Mouse (Mus musculus): ENCODE measurements at regions not wholly inside any gene's neighbourhood (a gene's known extent, or its start where the extent isn't known, plus 50 kb on each side); places are given as distances from the start of the nearest gene placed in this dataset.
"Not testable (repeated sequence)": the region's sequence is repeated elsewhere in the genome, so short reads cannot be mapped to it uniquely, and the experiment has no call there.

DNA sequence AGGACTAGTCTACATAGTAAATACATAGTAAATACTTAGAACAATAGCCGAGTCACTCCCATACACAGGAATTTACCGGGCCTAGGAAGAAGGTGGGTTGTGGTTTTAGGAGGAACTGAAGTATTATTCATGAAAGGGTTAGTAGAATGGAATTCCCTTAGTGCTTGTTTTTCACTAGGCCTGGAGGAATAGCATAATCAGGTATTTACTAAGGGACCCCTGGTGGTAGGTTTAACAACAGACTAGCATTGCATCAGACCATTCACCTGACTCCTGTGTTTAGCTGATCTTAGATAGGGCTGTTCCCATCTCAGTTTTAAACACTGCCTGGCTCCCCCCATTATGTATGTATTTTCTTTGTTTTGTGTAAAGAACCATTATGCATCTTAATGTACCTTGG is 339.0 kb downstream of the Dync2h1 start:
- not testable (repeated sequence) for DNase-seq (ENCODE audit: low spot score)

DNA sequence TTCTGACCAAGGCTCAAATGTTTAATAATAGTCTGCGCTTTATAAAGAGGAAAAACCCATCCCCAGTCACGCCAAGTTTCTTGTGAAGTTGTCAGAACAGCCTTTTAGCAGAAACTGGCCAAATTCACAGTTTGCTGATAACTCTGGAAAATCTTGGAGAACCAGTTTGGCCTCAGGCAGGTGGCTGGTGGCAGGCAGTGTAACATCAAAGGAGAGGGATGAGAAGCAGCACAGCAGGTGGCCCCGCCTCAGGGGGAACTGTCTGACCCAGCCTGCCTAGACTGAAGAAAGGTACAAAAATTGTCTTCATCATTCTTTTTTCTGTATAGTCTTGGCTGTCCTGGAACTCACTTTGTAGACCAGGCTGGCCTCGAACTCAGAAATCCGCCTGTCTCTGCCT is 349.3 kb downstream of the Dync2h1 start:
- DNase-seq (ENCODE audit: low spot score): not testable (repeated sequence)

DNA sequence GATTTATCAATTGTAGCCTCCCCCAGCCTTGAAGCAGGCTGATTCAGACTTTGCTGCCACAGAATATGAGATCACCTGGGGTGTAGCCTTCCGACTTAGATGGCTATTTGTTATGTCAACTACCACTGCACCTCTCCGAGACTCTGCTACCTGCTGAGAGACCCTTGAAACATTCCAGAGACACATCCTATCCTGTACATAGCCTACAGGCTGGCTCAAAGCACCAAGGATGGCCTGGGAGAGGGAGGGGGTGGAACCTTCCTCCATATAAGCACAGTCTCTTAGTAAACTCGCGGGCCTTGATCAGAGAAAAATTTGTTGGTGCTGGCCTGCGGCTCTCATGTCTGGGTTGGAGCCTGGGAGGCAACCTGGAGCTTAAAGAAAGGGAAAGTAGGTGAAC is 349.8 kb downstream of the Dync2h1 start:
- no peak for DNase-seq (ENCODE audit: low spot score)

DNA sequence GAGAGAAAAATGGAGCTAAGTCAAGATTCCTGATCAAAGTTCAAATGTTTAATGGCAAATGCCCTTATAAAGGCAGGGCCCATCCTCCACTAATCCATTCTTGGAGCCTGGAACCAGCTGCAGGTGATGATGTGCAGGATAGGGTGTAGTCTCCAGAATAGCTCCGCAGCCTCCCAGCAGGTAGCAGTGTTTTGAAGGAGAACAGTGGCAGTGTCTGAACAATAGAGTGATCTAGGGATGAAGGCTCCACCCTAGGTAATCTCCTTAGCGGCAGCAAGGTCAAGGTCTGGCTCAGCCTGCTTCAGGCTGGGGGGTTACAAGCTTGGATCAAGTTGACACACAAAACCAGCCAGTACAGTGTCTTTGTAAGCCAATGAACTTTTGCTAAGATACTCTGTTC is 351.4 kb downstream of the Dync2h1 start:
- no peak for DNase-seq (ENCODE audit: low spot score)

DNA sequence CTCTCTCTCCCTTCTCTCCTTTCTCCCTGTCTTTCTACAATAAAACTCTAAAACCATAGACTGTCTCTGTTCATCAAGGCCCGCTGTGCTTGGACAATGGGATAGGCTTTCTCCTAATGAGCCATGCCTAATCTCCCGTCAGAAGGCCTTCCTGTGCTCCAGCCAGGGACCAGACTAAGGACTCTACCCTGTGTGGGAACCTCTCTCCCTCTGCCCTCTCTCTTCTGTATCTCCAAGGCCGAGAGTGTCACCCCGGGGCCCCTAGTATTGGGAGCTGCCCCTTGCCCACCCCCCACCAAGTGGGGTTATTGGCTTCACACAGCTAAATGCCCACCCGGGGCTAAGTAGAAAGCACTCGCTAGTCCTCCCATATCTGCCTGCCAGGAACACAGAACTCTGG is 352.6 kb downstream of the Dync2h1 start:
- DNase-seq (ENCODE audit: low spot score): not testable (repeated sequence)

DNA sequence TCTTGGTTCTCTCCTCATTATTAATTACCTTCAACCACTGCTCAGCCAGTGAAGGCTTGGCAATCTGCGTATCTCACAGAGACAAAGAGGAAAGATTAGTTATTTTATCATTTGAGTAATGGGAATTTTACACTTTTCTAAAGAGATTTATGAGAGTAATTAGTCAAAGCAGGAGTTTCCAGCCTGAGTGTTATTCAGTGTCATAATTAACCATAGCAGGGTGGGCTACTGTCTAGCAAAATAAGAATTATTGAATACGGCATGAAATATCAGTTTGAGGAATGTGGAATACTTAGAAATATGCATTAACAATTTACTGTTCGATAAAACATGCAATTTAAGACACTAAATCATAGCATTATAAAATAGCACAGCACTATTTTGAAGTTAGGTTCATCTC is 357.7 kb downstream of the Dync2h1 start:
- no peak for DNase-seq (ENCODE audit: low spot score)

DNA sequence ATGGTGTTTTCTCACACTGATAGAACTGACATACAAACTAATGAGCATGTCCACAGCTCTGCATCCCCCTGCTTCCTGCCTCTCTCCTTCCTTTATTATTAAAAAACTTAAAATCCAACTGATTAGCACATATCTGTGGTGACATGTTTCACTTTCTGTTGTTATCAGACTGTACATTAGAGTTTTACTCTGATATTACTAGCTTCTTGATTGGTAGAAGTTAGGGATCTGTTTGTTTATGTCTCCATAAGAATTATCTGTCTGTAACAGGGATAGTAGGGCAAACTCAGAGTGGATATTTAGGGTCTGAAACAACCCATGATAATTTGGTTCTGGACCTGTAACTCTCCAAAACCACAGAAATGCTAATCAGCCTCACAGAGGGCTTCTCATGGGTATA is 358.6 kb downstream of the Dync2h1 start:
- no peak for DNase-seq (ENCODE audit: low spot score)

DNA sequence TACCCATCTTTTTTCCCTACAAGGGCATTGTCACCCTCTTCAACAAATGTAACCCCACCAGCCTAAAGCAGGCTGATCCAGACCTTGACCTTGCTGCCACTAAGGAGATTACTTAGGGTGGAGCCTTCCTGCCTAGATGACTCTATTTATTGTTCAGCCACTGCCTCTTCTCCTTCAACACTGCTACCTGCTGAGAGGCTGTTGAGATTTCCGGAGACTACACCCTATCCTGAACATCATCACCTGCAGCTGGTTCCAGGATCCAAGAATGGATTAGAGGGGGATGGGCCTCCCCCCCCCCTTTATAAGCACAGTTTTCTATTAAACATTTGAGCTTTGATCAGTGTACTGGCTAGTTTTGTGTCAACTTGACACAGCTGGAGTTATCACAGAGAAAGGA is 360.3 kb downstream of the Dync2h1 start:
- DNase-seq (ENCODE audit: low spot score): not testable (repeated sequence)

DNA sequence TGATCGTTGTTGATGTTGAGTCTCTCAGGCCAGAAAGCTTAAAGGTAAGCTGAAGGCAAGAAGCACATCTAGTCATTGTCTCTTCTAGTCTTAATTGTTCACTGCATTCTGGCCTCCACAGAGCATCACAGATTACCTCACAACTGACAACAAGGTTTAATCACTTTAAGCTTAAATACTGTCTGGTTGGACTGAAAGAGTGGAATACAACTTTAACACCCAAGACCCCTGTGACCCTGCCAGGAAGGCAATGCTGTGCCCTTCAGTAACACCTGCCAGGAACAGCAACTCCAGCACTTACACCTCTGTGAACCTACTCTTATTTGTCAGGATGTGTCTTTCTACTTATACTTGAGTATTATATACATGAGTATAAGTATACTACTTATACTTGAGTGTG is 360.7 kb downstream of the Dync2h1 start:
- DNase-seq (ENCODE audit: low spot score): no peak

DNA sequence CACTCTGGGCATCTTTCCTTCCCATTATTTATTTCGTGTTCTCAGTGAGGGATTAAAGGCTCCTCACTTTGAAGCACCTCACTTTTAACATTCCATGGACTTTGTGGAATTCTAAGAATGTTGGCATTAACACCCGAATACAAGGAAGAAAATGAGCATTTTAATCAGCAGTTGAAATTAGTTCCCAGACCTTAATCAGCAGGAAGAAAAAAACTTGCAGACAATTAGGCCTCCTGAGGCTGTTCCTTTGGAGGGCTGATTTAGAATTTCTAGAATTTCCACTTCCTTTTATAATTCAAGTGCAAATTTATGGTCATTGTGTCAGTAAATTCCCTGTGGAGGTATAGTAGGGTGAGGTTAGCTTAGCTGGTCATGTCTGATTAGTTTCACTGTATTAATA is 407.6 kb downstream of the Dync2h1 start:
- DNase-seq (ENCODE audit: low spot score): no peak

DNA sequence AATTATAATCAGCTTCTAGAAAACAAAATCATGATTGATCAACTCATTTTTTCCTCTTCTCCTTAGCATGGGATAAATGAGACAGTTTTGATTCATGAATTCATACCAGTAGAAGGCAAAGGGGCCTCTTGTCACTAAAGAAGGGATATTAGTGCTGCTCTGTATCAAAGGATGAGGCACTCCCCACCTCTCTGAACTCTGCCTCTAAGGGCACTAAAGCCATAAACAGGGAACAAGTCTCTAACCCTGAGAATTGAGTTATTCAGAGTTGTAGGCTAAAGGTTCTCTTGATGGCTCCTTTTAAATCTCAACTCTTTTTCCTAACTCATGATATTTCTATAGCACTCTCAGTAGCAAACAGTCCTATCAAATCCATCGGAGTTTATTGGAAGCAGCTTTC is 442.8 kb downstream of the Dync2h1 start:
- no peak for DNase-seq (ENCODE audit: low spot score)

DNA sequence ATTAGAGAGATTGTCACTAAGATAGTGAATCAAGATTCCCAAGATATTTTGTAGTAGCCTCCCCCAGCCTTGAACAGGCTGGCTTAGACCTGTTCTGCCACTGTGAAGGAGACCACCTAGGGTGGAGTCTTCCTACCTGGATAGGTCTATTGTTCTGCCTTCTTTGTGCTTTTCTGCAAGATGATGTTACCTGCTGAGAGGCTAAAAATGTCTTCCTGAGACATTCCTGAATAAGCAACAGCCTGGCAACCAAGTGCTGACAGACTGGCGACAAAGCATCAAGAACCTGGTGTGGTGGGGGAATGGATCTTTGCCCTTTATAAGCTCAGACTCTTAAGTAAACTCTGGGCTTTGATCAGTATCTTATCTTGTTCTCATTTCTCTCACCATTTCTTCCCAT is 447.8 kb downstream of the Dync2h1 start:
- DNase-seq (ENCODE audit: low spot score): no peak

DNA sequence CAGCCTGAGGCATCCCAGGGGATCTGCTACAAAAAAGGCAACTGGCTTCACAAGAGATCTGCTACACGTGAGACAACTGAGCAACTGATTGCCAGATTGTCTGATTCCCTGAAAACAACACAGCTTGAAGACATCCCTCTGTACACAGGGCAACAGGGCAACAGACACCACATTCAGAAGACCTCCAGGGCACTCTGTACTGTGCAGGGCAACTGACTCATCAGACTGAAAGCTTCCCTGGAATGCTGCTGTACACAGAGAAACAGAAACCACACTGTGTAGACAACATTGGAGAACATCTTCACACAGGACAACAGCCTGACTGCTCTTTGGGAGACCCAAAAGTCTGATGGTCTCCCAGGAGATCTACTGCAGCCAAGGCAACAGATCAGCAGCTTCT is 456.8 kb upstream of the Ddi1 start:
- no peak for DNase-seq (ENCODE audit: low spot score)

DNA sequence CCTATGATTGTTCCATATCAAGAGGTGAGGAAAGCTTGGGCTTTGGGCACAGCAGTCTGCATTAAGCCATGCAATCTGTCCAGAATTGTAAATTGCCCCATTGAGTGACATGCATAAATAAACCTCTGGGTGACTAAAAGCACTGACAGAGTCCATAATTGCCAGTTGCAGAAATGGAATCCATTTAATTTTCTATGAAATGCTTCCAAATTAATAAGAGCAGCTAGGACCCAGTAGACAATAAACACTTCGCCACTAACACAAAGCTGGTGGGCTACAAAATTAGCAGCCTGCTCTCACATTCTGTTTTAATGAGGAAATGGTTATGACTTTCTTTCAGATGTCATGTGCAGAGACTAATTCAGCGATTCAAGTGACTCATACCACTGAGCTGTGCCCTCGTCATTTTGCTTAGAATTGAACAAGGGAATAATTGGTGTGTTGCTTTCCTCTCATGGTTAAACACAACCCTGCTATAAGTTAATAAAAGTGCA is 407.6 kb upstream of the Ddi1 start:
- no peak for DNase-seq (ENCODE audit: low spot score)

DNA sequence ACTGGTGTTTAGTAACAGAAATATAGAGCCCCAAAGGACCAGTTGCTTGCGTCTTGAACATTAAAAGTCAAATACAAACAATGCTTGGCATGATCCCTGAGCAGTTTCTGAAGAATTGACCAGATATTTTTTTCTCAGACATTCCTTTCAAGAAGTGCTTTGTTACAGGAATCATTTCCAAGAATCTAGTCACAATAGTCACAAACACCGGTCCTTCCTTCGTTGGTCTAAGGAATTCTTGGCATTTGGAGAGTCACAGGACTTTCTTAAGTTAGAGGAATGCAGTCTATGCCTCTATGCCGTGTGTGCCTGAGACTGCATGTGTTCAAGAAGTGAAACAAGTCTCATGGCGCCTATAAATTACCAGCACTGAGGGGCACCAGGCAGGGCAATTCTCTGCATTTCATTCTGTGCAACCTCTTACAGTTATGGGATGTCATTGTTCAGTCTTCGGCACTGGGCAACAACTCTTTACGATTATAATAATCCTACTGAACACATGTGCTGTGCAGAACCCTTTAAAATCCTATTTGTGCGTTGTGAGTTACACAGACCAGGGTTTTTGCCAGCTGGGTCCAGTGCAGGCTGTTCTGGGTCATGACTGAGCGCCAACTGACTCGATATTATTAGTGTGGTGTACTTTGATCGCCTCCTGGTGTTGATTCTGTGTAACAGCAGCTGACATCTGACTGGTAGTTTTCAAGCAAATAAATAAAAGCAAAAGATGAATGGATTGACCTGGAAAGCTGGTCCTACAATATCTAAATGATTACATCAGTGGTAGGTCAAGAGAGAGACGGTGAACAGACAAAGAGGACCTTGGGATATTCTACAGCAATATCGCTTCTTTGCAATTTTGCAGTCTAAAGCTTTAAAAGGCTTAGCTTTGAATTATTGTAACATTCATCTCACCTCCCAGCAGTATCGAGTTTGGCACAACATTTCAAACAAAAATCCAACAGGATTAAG is 398.6 kb upstream of the Ddi1 start:
- DNase-seq (ENCODE audit: low spot score): peak; percentile 84

DNA sequence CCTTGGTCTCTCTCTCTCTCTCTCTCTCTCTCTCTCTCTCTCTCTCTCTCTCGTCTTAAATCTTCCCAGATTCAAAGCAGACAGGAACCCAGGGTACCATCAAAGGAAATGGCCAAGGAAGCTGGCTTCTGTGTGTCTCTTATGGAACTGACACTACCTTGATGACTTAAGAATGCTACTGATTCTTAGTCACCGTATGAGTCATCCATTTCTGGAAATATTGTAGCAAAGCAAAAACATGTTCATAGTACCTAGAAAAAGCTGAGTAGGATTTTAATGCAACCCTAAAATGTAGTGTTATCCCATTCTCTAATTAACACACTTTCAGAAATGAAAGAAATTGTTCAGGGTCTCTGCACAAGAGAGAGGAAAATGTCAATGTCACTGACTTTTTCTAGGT is 396.0 kb upstream of the Ddi1 start:
- no peak for DNase-seq (ENCODE audit: low spot score)

DNA sequence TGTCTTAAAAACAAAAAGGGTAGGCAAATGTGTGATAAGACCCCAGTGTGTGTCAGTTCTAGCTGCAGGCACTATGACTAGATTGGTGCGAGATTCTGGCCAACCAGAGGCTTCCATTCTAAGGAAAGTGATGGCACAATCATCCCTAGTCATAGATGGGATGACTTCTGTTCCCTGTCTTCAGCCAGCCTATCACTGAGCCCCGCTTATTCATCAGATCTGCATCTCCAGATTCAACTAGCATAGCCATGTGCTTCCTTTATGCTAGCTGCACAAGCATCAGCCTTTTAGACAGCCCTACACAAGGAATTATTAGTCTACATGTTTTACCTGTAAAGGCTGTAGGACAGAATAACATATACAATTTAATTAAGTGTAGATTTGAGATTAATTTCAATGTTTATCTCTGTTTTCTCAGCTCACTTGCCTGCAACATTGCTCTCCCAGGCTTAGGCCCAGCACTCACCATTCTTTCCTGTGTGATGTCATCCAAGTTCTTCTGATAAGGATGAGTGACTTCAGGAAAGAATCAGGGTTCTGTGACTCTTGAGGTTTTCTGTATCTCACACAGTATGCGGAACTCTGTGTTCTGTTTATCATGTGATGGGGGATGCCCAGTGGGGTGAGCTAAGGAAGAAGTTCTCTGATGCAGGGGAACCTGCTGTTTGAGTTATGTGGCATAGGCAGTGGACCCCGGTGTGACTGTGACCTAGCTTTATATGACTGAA is 382.8 kb upstream of the Ddi1 start:
- DNase-seq (ENCODE audit: low spot score): no peak

DNA sequence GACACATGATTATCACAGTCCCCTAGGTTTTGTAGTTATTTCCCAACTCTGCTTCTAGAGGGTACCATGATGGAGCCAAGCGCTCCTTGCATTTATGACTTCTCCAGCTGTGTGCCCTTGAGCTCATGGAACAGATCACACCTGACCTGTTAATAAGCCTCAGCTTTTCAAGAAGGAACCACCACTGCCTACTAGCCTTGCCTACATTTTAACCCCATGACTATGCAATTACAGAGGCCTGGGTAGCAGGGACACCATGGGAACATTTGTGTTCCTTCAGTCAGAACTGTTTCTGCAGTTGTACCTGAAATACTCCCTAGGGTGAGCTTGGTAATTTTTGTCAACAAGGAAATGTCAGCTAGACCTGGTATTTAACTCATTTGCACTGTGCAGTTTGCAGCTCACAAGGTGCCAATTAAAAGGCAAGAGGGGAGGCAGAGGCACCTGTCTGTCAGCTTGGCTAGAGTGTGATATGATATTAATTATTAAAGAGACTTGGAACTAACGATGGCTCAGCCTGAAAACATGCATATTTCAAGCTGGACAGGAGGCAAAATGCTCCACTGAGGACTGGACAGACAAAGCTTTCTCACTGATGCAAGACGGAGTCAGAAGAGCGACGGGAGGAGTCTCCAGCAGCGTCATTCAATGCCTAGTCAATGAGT is 382.1 kb upstream of the Ddi1 start:
- DNase-seq (ENCODE audit: low spot score): no peak

DNA sequence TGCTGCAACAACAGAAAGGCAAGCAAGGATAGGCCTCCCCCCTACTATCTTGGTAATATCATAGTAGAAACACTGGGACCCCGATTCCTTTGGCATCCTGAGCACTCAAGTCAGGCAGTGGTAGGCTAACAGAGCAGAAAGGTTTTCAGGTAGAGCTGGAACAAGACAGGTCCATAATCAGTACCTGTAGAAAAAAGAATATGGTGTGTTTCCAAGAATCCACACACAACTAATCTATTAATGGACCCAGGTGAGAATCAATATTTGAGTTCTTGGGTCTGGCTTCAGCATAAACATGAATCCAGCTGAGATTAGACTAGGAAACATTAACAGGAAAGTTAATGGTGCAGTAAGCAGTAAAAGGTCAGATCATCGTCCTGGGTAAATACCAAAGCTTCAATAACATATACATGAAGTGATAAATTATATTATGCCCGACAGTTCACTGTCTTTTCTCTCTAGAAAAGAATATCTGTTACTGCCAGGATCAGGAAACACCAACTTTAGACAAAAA is 376.2 kb upstream of the Ddi1 start:
- DNase-seq (ENCODE audit: low spot score): no peak

DNA sequence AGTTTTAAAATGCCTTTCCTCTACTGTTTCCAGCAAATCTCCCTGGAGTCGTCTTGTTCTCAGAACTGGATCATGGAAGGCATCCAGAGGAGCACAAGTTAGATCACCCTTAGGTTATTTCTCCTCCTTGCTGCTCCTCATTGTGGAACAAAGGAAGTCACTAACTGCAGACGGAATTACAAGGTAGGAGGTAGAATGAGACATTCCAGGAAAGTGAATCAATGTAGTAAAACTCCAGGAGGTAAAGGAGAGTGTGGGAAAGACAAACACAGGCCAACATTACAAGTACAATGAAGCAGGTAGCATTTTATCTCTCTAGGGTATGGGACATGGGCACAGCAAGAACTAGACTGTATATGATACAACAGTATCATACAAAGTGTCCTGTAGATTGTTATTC is 375.7 kb upstream of the Ddi1 start:
- no peak for DNase-seq (ENCODE audit: low spot score)

DNA sequence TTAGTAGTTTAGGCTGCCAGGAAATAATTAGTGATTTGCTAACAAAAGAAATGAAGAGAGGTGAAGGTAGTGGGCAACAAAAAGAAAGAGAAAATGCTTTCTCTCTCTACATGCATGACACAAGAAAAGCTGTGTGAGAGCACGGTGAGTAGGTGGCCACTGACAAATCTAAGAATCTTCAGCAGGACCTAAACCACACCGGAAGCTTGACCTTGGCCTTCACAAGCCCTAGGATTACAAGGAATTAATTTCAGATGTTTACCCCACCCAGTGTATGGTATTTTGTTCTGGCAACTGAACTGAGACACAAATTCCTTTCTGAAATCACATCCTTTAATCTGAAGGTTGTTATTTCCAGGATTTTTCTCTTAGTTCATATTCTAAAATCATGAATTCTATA is 347.5 kb upstream of the Ddi1 start:
- DNase-seq (ENCODE audit: low spot score): no peak

DNA sequence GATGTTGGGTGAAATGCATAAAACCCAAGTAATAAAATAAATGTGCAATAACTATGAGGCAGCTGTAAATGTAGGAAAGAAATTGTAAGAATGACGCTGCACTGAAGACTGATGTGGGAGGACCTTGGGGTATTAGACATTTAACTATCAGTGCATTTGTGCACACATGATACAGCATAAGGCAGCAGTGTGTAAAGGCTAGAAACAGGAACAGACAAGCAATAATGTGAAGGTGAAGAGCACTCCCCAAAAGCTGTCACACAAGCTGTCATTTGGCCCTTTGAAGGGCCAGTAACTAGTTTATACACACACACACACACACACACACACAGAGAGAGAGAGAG is 339.6 kb upstream of the Ddi1 start:
- no peak for DNase-seq (ENCODE audit: low spot score)
